23 mouse cellular contexts compared by ENCODE assay signal in genomic region chrX:100664825-100665224, GRCm38 (mm10). TPM values are rescaled to one million over a fixed set of nuclear protein-coding genes. Genes with fewer than 3 reads are reported as not detected.
"Had no signal": no experiment of that assay in that cellular context is flagged by ENCODE, and none has a peak within 500 bp of the region (broad histone marks: within the 10 kb centered on the region; RNA-seq: fewer than 3 reads in every experiment).

No protein-coding gene starts in this region.

- H3K36me3 ChIP-seq: limb, embryonic 15.5 days; midbrain, embryonic 12.5 days; midbrain, embryonic 15.5 days; neural tube, embryonic 12.5 days; neural tube, embryonic 15.5 days; stomach, embryonic 15.5 days had no signal

- H3K4me2 ChIP-seq: hindbrain, embryonic 14.5 days; limb, embryonic 12.5 days; limb, embryonic 15.5 days; liver, embryonic 13.5 days; midbrain, embryonic 12.5 days; midbrain, embryonic 15.5 days; neural tube, embryonic 12.5 days; neural tube, embryonic 15.5 days; stomach, embryonic 15.5 days had no signal

- H3K4me1 ChIP-seq: limb, embryonic 12.5 days; limb, embryonic 15.5 days; liver, embryonic 13.5 days; midbrain, embryonic 12.5 days; midbrain, embryonic 15.5 days; neural tube, embryonic 12.5 days; neural tube, embryonic 15.5 days; stomach, embryonic 15.5 days had no signal

- H3K27ac ChIP-seq: hindbrain, embryonic 14.5 days; hindbrain, postnatal 0 days; limb, embryonic 12.5 days; limb, embryonic 15.5 days; liver, embryonic 13.5 days; macrophage; midbrain, embryonic 12.5 days; midbrain, embryonic 15.5 days; neural tube, embryonic 12.5 days; neural tube, embryonic 15.5 days; stomach, embryonic 15.5 days had no signal

- H3K27me3 ChIP-seq: limb, embryonic 15.5 days; midbrain, embryonic 15.5 days; neural tube, embryonic 12.5 days; stomach, embryonic 15.5 days had no signal

- H3K9ac ChIP-seq: hindbrain, embryonic 14.5 days; limb, embryonic 12.5 days; limb, embryonic 15.5 days; liver, embryonic 13.5 days; midbrain, embryonic 12.5 days; midbrain, embryonic 15.5 days; neural tube, embryonic 12.5 days; neural tube, embryonic 15.5 days; stomach, embryonic 15.5 days had no signal

- ATAC-seq: hindbrain, postnatal 0 days; inflammation-experienced regulatory T-cells, adult 6 months; midbrain, embryonic 15.5 days had no signal

- H3K4me3 ChIP-seq: limb, embryonic 12.5 days; limb, embryonic 15.5 days; liver, embryonic 13.5 days; midbrain, embryonic 12.5 days; midbrain, embryonic 15.5 days; neural tube, embryonic 12.5 days; neural tube, embryonic 15.5 days; stomach, embryonic 15.5 days had no signal

- H3K9me3 ChIP-seq: limb, embryonic 12.5 days; limb, embryonic 15.5 days; liver, embryonic 13.5 days; midbrain, embryonic 12.5 days; midbrain, embryonic 15.5 days; neural tube, embryonic 12.5 days; neural tube, embryonic 15.5 days; stomach, embryonic 15.5 days had no signal

- DNase-seq: kidney, postnatal 25 days; left cerebral cortex, postnatal 4 days; liver, embryonic 13.5 days; lung, adult 2 months; right cerebral cortex, postnatal 25 days; spleen, adult 18-20 months; thymus, postnatal 25 days had no signal

RNA-seq across cellular contexts. Expression of gene Arr3, which starts 59.5 kb away (rescaled TPM):
- total RNA-seq: hindbrain, postnatal 0 days; layer of hippocampus, postnatal 14 days; left cerebral cortex, postnatal 4 days; megakaryocyte, adult 5-6 weeks had no signal
- polyA plus RNA-seq: hindbrain, embryonic 14.5 days; hindbrain, postnatal 0 days; inflammation-experienced regulatory T-cells, adult 6 months; limb, embryonic 12.5 days; limb, embryonic 15.5 days; liver, embryonic 13.5 days; liver, embryonic 16.5 days; lung, adult 2 months; lung, embryonic 16.5 days; macrophage; midbrain, embryonic 12.5 days; midbrain, embryonic 15.5 days; neural tube, embryonic 12.5 days; neural tube, embryonic 15.5 days; stomach, embryonic 15.5 days; thymus, postnatal 0 days had no signal
